Mouse (Mus musculus) heart, embryonic 11.5 days (tissue): ENCODE data around the gene Fasn. TPM values are rescaled to one million over a fixed set of nuclear protein-coding genes. Genes with fewer than 3 reads are reported as not detected.
"Not testable (repeated sequence)": the region's sequence is repeated elsewhere in the genome, so short reads cannot be mapped to it uniquely, and the experiment has no call there.

Source experiments
- ATAC-seq: fragments of 200-750 bp; cut with Nextera tagmentation; replicated peaks from 2 replicates; pipeline ENCODE4 v1.8.0; 2017; ENCODE audit warnings: moderate library complexity; ENCODE audit not compliant: insufficient number of reproducible peaks, low FRiP score, low TSS enrichment
- H3K27ac ChIP-seq: fragments of 300-500 bp; sonication (generic); 2 replicates; pipeline ENCODE4 v1.5.1; 2014; ENCODE audit warnings: mild to moderate bottlenecking, low read depth, low read length
- H3K27me3 ChIP-seq: fragments of 300-500 bp; sonication (generic); 2 replicates; pipeline ENCODE4 v1.6.1; 2014; ENCODE audit warnings: mild to moderate bottlenecking, low read length, mixed read lengths; ENCODE audit not compliant: control insufficient read depth, insufficient read depth
- H3K36me3 ChIP-seq: fragments of 300-500 bp; sonication (generic); 2 replicates; pipeline ENCODE4 v1.6.1; 2014; ENCODE audit warnings: mild to moderate bottlenecking, low read length, moderate library complexity, mixed read lengths; ENCODE audit not compliant: control insufficient read depth, insufficient read depth
- H3K4me1 ChIP-seq: fragments of 300-500 bp; sonication (generic); 2 replicates; pipeline ENCODE4 v1.6.1; 2014; ENCODE audit warnings: low read length; ENCODE audit not compliant: control insufficient read depth, insufficient read depth
- H3K4me2 ChIP-seq: fragments of 300-500 bp; sonication (generic); 2 replicates; pipeline ENCODE4 v1.6.1; 2014; ENCODE audit warnings: mild to moderate bottlenecking, moderate library complexity
- H3K4me3 ChIP-seq: fragments of 300-500 bp; sonication (generic); 2 replicates; pipeline ENCODE4 v1.5.1; 2014; ENCODE audit warnings: low read depth, low read length
- H3K9ac ChIP-seq: fragments of 300-500 bp; sonication (generic); 2 replicates; pipeline ENCODE4 v1.6.1; 2014; ENCODE audit warnings: mild to moderate bottlenecking, low read depth, low read length, moderate library complexity
- H3K9me3 ChIP-seq: fragments of 300-500 bp; sonication (generic); replicated peaks from 2 replicates; pipeline ENCODE4 v1.6.1; 2016; ENCODE audit warnings: low read length; ENCODE audit not compliant: control insufficient read depth
- WGBS: fragments of 180-500 bp; shearing (Covaris S2); extraction: QIAGEN DNeasy Blood & Tissue Kit; methylation state at CpG from one replicate; pipeline ENCODE4 v1.1.7; 2014; ENCODE audit not compliant: insufficient replicate concordance; 5-methylcytosine and 5-hydroxymethylcytosine counted together
- polyA plus RNA-seq: library from polyadenylated mRNA; unstranded; fragments of >200 nt; fragmentation: Nextera tagmentation; extraction: Ambion mirVana; gene quantifications from 2 replicates; pipeline ENCODE4 v1.2.1, GENCODE M21; 2014

Fasn gene
- polyA plus RNA-seq, 1 experiment from 2014 or later, result 33.9 TPM

GRCm38 (mm10) chr11:120767023-120767422 is 57.3 kb downstream of the Fasn start:
- ATAC-seq, H3K36me3 ChIP-seq, H3K4me1 ChIP-seq, H3K9me3 ChIP-seq, H3K4me2 ChIP-seq, H3K27ac ChIP-seq, H3K4me3 ChIP-seq, H3K9ac ChIP-seq: not testable (repeated sequence)
- peaks cover 21% of the 10 kb centered on the region for H3K27me3 ChIP-seq
- WGBS, result 68% methylated on average over 4 of the region's 7 CpGs

DNA sequence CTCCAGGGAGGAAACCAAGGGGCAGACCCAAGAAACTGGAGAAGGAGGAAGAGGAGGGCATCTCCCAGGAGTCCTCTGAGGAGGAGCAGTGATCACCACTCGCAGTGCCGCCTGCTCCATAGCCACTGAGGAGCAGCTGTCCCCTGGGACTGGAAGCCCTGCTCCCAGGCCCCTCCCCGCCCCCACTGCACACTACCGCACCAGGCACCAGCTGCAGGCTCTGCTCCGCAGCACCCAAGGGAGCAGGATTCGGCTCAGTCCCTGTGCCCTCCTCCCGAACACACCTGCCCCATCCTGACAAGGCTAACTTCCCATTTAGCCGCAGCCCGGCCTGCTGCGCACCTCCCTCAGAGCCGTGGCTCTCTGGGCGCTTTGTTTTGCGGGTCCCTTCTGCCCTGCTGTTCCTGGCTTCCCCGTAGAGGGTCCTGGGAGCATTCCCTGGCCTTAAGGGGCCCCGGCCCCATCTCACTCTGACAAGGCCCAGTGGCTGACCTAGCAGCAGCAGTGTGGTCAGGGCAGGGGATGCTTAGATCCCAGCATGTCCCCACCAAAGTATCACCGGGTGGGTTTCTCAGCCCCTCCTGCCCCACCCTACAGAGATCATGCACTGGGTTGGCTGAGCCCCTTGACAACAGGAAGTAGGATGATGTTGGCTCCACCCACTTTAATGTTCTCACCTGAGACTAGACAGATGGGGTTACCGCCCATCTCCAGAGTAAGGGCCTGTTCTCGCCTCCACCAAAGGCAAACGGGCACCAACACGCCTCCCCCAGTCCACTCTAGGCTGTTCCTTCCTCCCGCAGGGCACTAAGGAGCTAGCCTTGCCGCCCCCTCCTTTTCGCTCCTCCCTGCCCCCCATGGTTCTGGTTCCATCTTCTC is 61.0 kb downstream of the Fasn start:
- ATAC-seq, H3K4me1 ChIP-seq, H3K36me3 ChIP-seq, H3K9ac ChIP-seq, H3K9me3 ChIP-seq, H3K4me3 ChIP-seq, H3K27ac ChIP-seq: not testable (repeated sequence)
- peaks cover 25% of the 10 kb centered on the region for H3K27me3 ChIP-seq
- 0% methylated on average over 3 of the region's 23 CpGs for WGBS
- peak overlapping the region; percentile 49 for H3K4me2 ChIP-seq

- H3K4me1 ChIP-seq, H3K4me3 ChIP-seq, H3K9ac ChIP-seq, H3K27ac ChIP-seq, H3K36me3 ChIP-seq, ATAC-seq: not testable (repeated sequence)
- peak within 1 kb of the TSS; percentile 49 for H3K4me2 ChIP-seq
- WGBS, result 13% methylated on average over 14 of the region's 14 CpGs
- H3K27me3 ChIP-seq, result peaks cover 25% of the 10 kb centered on the region
- peaks cover 12% of the 10 kb centered on the region for H3K9me3 ChIP-seq
Observed at GRCm38 (mm10) chr11:120762672-120763041, 61.7 kb downstream of the Fasn start, which contains the start of gene Hmga1b. Gene Hmga1b (plus strand): TSS chr11:120762794.

GRCm38 (mm10) chr11:120761811-120762671 is 62.3 kb downstream of the Fasn start:
- no peak overlapping the region for H3K27ac ChIP-seq
- H3K36me3 ChIP-seq, result no peaks in the 10 kb centered on the region
- H3K4me2 ChIP-seq, result peak overlapping the region; percentile 49
- H3K4me3 ChIP-seq, result no peak overlapping the region
- peaks cover 6% of the 10 kb centered on the region for H3K4me1 ChIP-seq
- H3K9me3 ChIP-seq, result peaks cover 12% of the 10 kb centered on the region
- 57% methylated on average over 14 of the region's 14 CpGs for WGBS
- H3K9ac ChIP-seq, result no peak overlapping the region
- peaks cover 25% of the 10 kb centered on the region for H3K27me3 ChIP-seq
- no peak for ATAC-seq

GRCm38 (mm10) chr11:120760236-120760635 is 64.1 kb downstream of the Fasn start:
- peaks cover 12% of the 10 kb centered on the region for H3K9me3 ChIP-seq
- peaks cover 16% of the 10 kb centered on the region for H3K27me3 ChIP-seq
- H3K27ac ChIP-seq, result no peak overlapping the region
- peaks cover 6% of the 10 kb centered on the region for H3K4me1 ChIP-seq
- 86% methylated on average over 9 of the region's 9 CpGs for WGBS
- no peak overlapping the region for H3K4me2 ChIP-seq
- H3K4me3 ChIP-seq, result no peak overlapping the region
- H3K9ac ChIP-seq, result no peak overlapping the region
- ATAC-seq, result no peak
- no peaks in the 10 kb centered on the region for H3K36me3 ChIP-seq

Other genes with a start within 250 kb of the Fasn start
- gene Arhgdia, start 242.9 kb downstream of the Fasn start, polyA plus RNA-seq, result 468 and 477 TPM in 2 replicates
- 333 and 334 TPM in 2 replicates for gene Alyref, start 226.2 kb downstream of the Fasn start, polyA plus RNA-seq
- gene Anapc11, start 226.1 kb downstream of the Fasn start, polyA plus RNA-seq, result 200 and 201 TPM in 2 replicates
- 8.8 and 9.1 TPM in 2 replicates for gene Npb, start 216.1 kb downstream of the Fasn start, polyA plus RNA-seq
- gene Pcyt2, start 206.6 kb downstream of the Fasn start, polyA plus RNA-seq, result 79.2 and 79.9 TPM in 2 replicates
- 18.8 and 22.5 TPM in 2 replicates for gene Sirt7, start 199.3 kb downstream of the Fasn start, polyA plus RNA-seq
- gene Mafg, start 190.9 kb downstream of the Fasn start, polyA plus RNA-seq, result 19.4 and 20.2 TPM in 2 replicates
- gene Pycr1, start 180.8 kb downstream of the Fasn start, polyA plus RNA-seq, result 22.8 and 24.9 TPM in 2 replicates
- gene Myadml2, start 176.4 kb downstream of the Fasn start, polyA plus RNA-seq, result 8.1 and 12.3 TPM in 2 replicates
- gene Notum, start 163.4 kb downstream of the Fasn start, polyA plus RNA-seq, result 1.4 and 1.5 TPM in 2 replicates
- 93.9 and 103 TPM in 2 replicates for gene Aspscr1, start 151.6 kb downstream of the Fasn start, polyA plus RNA-seq
- 114 and 129 TPM in 2 replicates for gene Cenpx, start 110.8 kb downstream of the Fasn start, polyA plus RNA-seq
- gene Lrrc45, start 110.6 kb downstream of the Fasn start, polyA plus RNA-seq, result 21.8 and 23.2 TPM in 2 replicates
- gene Rac3, start 103.1 kb downstream of the Fasn start, polyA plus RNA-seq, result 1.7 and 3.0 TPM in 2 replicates
- gene Dcxr, start 97.3 kb downstream of the Fasn start, polyA plus RNA-seq, result 5.1 and 6.6 TPM in 2 replicates
- gene Cbr2, start 92.4 kb downstream of the Fasn start, polyA plus RNA-seq, result 0.36 and 1.0 TPM in 2 replicates
- gene Hmga1b, start 61.8 kb downstream of the Fasn start, polyA plus RNA-seq, result 4.5 and 5.8 TPM in 2 replicates
- gene Rfng, start 40.3 kb downstream of the Fasn start, polyA plus RNA-seq, result 15.0 and 16.5 TPM in 2 replicates
- gene Gps1, start 40.3 kb downstream of the Fasn start, polyA plus RNA-seq, result 166 and 179 TPM in 2 replicates
- 50.0 and 59.9 TPM in 2 replicates for gene Dus1l, start 28.1 kb downstream of the Fasn start, polyA plus RNA-seq
- gene Ccdc57, start 108.3 kb upstream of the Fasn start, polyA plus RNA-seq, result 3.3 and 3.9 TPM in 2 replicates
- 176 and 189 TPM in 2 replicates for gene Slc16a3, start 123.9 kb upstream of the Fasn start, polyA plus RNA-seq
- 47.9 and 58.5 TPM in 2 replicates for gene Csnk1d, start 166.8 kb upstream of the Fasn start, polyA plus RNA-seq
- 0.31 TPM in 1 of 2 replicates, not detected in the other for gene Cd7, start 214.9 kb upstream of the Fasn start, polyA plus RNA-seq
- not detected in 2 replicates for gene Sectm1b, start 239.0 kb upstream of the Fasn start, polyA plus RNA-seq